Mouse (Mus musculus): ENCODE measurements at regions not wholly inside any gene's neighbourhood (a gene's known extent, or its start where the extent isn't known, plus 50 kb on each side); places are given as distances from the start of the nearest gene placed in this dataset.
A peak's percentile ranks its signal among the peaks of the same experiment; 100 is the strongest.

DNA sequence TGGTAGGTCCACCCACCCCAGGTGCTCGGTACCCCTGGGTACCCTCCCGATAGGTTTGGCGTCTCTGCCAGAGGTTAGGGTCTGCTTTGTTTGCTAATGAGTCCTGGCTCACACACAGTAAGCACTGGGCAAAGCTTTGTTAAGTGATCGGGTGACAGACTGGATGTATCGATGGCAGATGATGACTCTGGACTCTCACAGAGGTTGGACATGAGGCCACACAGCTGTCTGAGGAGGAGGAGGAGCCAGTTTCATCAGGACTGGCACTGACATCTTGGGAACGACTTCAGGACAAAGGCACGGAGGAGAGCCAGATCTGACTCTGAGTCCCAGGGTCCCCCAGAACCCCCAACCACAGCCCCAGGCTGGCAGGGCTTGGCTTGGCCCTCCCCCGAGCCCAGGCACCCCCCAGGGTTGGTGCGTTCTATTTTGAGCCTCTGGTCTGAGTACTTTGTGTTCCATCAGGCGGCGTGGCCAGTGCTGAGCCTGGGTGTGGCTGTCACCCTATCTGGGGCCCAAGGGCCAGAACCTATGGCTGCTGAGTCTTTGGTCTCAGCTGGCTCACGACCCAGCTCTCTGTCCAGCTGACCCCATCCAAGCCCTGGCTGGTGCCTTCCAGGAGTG, 67.6 kb upstream of the Tmem189 start:
- no peak for ATAC-seq (ENCODE audit: low TSS enrichment)

DNA sequence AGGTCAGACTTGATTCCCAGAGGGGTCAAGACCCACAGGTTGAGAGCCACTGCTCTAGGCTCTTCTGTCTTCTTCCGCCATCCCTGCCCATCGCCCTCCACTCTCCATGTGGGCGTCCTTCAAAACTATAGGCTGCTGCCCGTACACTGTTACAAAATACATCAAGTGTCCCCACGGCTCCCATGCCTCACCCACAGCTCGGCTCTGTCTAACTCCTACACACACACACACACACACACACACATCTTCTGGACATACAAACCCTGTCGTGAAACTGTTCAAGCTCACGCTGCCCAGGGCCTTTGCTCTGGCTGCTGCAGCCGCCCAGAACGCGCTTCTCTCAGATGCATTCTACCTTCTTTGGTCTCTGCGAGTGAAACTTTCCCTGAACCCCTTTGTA, 67.1 kb upstream of the Tmem189 start:
- no peak for ATAC-seq (ENCODE audit: low TSS enrichment)

DNA sequence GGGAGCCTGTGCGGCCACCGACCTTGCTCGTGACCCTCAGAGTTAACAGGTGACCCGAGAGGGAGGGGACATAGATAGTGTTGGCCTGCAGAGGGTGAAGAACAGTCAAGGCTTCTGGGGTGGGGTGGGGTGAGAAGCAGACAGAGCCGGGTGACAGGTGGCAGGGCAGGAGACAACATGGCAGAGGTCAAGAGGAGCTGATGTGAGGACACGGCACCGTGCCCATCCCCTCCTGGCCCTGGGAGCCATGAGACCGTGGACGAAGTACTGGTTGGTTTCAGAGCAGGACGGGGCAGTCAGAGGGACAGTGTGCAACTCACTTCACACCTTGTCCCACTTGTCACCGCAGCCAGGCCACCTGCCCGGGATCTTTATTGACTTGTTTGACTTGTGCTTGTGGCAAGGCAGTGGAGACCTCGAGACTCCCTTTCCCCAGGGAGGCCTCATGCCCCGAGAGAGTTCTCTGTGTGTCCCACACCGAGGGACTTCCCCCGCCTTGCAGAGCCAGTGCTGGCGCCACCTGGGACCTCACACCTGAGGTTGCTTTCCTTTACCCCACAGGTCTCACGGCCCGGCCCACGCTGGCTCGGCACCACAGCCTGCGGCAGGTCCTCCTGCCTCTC, 65.4 kb upstream of the Tmem189 start:
- ATAC-seq (ENCODE audit: low TSS enrichment) = no peak

DNA sequence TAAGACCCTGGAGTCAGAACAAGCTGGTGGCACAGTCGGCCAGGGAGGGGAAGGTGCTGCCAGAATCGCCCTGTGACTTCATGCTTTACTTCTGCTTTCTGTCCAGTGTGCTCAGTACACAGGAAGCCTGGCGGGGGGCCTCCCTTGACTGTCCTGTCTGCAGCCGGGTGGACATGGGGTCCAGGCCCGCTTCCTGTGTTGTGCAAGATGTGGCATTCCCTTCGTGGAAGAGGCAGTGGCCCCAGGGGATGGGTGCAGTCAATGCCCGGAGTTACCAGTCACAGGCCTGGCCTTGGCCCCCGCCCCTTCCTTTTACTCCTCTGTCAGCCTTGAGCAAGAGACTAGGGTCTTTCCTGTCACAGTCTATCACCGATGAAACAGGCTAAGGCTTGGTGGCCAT, 64.3 kb upstream of the Tmem189 start:
- peak; percentile 52; the same call in 1 of the 2 replicates for ATAC-seq (ENCODE audit: low TSS enrichment)

DNA sequence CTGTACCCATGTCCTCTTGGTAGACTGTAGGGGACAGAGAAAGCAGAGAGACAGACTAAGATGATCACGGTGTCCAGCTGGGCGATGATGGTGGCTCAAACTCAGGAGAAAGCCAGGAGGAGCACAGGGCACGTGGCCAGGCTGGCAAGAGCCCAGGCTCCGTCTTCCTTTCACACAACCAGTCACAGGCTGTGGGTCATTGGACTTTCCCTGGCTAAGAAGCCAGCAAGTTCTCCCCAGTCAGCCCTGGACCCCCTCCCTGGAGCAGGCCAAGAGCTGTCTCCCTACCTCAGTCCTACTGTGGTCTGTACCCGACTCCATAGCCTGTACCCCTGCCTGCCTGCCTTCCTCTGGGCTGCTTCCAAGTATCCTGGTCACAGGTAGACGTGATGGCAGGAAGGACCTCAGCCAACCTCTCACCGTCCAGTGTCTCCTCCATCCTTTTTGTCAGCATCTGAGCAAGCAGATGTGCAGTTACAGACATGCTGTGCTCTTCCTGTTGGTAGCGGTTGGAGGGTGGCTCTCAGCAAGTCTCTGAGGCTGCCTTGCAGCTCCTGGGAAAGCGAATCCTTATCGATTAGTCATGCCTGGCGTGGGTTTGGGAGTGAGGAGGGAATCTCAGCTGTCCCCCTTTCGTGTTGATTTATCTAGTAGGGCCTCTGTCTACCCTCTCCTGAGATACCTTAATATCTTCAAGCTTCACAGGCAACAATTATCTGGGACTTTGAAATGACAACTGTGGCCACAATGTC, 63.4 kb upstream of the Tmem189 start:
- ATAC-seq (ENCODE audit: low TSS enrichment) = peak; percentile 55; the same call in 1 of the 2 replicates

DNA sequence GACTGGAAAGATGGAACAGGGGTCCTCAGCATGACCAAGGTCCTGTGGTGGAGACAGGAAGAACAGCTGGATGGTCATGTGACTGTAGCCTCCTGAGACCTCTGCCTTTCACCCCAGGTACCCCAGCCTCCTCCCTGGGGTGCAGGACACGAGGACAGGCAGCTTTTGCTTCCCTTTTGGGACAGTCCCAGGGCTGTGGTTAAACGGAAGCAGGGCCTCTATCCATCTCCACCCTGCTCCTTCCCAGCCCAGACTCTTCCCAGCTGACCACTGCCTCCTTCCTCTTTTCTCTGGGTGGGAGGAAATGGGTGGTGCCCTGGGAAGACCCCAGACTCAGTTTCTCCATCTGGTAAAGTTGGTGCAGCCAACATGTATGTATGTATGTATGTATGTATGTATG, 62.0 kb upstream of the Tmem189 start:
- no peak for ATAC-seq (ENCODE audit: low TSS enrichment)

DNA sequence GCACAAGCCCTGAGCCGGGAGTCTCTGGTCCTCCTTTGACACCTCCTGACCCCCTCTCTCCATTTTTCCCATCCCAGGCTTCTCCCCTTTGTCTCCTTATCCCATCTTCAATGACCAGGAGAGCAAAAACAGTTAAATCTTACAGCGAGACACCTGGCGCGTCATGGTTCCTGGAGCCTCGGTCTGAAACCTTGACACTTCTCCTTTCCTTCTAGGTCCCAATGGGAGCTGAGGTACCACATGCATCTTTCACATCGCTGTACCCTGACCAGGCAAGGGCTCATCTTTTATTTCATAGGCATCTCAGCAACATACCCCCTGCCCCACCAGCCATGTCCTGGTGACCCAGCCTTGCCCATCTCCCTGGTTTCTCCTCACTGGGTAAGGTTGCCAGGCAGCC, 58.7 kb upstream of the Tmem189 start:
- ATAC-seq (ENCODE audit: low TSS enrichment) = no peak

DNA sequence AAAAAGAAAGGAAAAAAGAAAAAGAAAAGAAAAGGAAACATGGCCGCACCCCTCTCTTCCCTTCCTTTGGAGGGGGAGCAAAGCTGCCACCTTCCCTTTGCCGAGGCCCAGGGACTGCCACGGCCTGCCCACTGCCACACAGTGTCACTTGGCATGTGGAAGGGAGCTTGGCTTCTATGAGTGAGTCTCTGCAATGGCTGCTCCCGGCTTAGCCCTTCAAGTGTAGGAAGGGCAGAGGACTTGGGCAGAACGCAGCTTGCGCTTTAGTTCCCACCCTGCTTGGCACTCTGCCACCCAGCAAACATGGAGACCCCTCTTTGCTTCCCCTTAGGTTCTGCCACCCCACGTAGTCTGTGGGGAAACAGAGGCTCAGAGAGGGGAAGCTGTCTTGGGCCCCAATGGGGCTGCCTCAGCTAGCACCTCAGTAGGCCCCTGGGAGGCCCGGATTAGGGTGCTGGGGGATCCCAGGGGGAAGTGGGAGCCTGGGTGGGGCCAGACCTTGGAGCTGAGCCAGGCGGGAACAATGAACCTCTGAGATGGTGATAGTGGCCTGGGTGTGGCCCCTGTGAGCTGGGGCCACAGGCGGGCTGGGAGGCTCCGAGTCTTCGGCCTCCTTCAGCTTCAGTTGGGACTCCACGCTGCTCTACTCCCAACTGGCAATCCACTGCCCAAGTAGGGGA, 57.7 kb upstream of the Tmem189 start:
- no peak for ATAC-seq (ENCODE audit: low TSS enrichment)

DNA sequence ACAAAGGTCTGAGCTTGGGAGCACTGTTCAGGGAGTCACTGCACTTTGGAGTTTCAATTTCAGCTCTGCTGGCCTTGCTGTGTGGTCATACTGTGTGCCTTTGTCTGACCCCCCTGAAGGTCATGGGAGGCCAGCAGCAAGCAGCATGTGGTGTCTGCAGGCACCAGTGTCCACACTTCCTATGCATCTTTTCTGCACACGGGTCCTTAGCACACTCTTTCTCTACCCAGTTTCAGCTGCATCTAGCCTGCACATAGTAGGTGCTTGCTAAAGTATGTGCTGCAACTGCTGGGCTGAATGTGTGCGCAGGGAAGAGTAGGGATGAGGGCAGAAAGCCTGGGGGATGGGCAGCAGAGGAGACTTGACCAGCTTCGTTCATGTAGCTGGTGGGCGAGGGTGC, 56.7 kb upstream of the Tmem189 start:
- no peak for ATAC-seq (ENCODE audit: low TSS enrichment)

DNA sequence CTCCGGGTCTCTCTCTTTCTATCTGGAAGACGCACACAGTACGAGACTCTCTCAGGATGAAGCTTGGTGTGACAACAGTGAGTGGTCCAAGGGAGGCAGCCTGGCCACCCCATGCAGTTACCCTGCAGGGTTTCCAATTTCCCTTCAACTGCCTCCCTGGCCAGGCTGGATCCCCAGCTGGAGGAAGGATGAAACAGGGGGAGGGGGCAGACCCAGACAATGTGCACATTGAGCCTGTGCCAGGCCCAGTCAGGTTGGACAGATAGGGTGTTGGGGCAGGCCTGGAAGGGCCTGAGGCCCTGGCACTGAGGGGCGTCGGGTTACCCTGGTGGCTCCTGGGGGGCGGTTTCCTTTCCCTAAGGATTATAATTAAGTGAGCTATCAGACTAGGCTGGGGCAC, 55.8 kb upstream of the Tmem189 start:
- no peak for ATAC-seq (ENCODE audit: low TSS enrichment)

DNA sequence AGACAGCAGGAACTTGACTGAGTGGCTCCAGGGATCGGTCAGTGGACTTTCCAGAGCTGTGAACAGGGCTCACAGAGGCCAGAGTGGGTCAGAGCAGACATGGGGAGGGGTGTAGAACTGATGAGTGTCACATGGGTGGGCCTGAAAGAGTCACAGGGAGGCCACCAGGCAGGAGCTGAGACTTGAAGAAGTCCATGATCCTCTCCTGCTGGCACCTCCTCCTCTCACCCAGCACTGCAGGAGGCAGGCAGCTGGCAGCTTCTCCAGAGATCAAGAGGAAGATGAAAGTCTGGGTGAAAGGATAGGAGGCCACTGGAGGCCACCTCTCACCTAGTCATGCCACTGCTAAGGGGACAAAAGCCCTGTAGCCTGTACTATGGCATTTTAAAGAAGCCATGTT, 54.5 kb upstream of the Tmem189 start:
- ATAC-seq (ENCODE audit: low TSS enrichment) = no peak

DNA sequence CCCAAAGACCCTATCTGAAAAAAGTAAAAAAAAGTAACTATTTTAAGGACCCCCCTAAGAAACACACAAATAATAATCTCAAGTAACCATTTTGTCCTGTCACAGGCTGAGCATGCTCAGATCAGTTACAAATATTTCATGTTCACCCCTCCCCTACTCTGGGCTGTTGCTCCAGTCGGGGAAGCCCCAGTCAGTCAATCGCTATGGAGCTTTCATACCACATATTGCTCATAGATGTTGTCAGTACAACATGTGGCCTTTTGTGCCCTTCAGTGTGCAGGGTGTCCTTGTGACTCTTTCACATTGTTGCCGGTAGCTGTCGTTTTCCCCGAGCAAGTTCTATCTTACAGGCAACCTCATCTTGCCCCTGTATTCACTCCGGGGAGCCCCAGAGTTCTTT, 52.9 kb upstream of the Tmem189 start:
- ATAC-seq (ENCODE audit: low TSS enrichment) = no peak

DNA sequence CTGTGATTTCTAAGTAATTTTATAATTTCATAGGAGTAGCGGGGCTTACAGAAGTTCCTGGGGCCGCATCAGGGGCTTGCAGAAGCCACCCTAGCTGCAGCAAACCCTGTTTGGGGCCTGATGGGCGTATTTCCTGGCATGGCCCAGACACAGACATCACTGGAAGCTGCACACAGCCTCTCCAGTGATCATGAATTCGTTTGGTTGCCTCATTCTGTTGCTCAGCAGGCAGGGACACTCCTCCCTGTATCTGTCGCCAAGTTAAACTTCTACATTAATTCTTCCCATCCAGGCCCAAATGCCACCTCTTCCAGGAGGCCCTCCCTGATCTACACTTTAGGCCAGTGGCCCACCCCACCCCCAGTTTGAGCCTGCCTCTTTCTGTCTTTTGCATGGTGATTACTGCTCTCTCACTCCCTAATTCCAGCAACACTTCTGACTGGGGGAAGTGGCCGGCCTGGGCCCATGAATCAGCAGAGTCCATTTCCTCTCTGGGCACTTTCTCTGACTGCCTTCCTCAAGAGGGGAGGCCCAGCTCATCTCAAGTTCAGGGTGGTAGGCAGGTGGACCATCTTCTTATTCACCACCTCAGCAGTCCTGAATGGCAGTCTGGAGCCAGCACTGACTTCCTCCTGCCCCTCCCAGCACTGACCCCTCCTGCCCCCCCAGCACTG, 51.0 kb upstream of the Tmem189 start:
- ATAC-seq (ENCODE audit: low TSS enrichment) = no peak

Data from frontal cortex, adult (tissue).